Mouse (Mus musculus): ENCODE results near the gene Arhgap17. TPM values are rescaled to one million over a fixed set of nuclear protein-coding genes. Genes with fewer than 3 reads are reported as not detected.

Gene Arhgap17
- polyA plus RNA-seq, 1 experiment from 2014 or later, result 27.0 TPM

DNA sequence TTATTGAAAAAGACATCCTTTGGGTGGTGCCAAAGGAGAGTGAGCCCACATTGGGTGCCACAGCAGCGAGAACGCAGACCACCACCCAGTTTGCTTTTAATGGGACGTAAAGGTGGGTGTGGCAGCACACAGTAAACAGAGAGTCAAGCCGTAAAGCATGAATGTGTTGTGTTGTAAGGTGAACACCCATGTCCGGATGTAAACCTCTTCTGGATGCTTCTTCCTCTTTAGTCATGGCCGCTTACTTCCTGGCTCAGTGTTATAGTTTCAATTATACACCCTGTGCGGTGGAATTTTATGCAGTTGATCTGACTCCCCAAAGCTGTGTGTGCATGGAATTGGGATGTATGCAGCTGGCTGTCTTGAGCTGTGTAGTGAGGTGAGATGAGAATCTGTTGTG lies 127.5 kb downstream of the Arhgap17 start:
- Histone ChIP-seq H3K4me1 (peaks cover 53% of the 10 kb centered on the region), H3K4me3 (no peak overlapping the region), H3K27ac (no peak overlapping the region), H3K9me3 (no peaks in the 10 kb centered on the region), H3K27me3 (ENCODE audit: insufficient read depth, poor library complexity, severe bottlenecking) (no peaks in the 10 kb centered on the region), H3K36me3 (no peaks in the 10 kb centered on the region)
- no peak for DNase-seq (ENCODE audit: low spot score)
- 91% methylated on average over 7 of the region's 7 CpGs for WGBS

DNA sequence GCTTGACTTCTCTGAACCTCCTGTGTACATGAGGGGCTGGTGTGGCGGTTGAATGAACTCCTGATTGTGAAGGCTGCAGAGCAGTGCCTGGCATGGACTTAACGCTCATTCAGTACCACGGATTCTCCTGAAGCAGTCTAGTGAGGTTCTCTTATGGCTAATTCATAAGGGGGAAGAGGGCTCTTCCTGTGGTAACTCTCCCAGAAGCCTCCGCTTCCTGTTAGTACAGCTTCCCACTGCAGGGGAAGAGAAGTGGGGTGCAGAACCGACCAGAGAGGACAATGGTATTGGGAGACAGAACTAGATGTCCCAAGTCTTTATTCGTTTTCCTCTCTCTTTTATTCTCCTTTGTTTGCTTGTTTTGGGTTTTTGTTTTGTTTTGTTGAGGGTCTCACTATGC lies 129.7 kb downstream of the Arhgap17 start:
- no peaks in the 10 kb centered on the region for H3K9me3 ChIP-seq
- peaks cover 39% of the 10 kb centered on the region for H3K4me1 ChIP-seq
- no peaks in the 10 kb centered on the region for H3K36me3 ChIP-seq
- no peak overlapping the region for H3K27ac ChIP-seq
- no peak overlapping the region for H3K4me3 ChIP-seq
- no peak for DNase-seq (ENCODE audit: low spot score)
- no peaks in the 10 kb centered on the region for H3K27me3 ChIP-seq (ENCODE audit: insufficient read depth, poor library complexity, severe bottlenecking)
- 68% methylated on average over 6 of the region's 6 CpGs for WGBS

DNA sequence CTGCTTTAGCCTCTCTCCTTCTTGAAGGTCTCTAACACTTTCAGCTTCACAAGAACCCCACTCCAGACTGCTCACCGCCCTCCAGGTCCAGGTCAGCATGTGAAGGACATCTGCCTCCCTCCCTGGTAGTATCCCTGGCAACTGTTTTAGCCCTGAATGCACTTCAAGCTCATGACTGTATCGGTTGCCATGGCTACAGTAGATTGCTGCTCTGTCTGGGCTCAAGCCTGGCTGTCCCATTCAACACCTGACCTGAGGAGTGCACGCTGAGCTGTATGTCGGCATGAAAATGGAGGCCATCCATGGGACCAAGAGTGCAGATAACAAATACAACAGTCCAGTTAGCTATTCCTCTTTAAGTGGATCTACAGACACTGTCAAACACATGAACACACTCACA lies 131.1 kb downstream of the Arhgap17 start:
- DNase-seq (ENCODE audit: low spot score), result no peak
- Histone ChIP-seq H3K27me3 (ENCODE audit: insufficient read depth, poor library complexity, severe bottlenecking) (no peaks in the 10 kb centered on the region), H3K4me3 (no peak overlapping the region), H3K27ac (no peak overlapping the region), H3K36me3 (no peaks in the 10 kb centered on the region), H3K4me1 (peaks cover 26% of the 10 kb centered on the region), H3K9me3 (no peaks in the 10 kb centered on the region)
- WGBS, result 54% methylated on average over 4 of the region's 4 CpGs

DNA sequence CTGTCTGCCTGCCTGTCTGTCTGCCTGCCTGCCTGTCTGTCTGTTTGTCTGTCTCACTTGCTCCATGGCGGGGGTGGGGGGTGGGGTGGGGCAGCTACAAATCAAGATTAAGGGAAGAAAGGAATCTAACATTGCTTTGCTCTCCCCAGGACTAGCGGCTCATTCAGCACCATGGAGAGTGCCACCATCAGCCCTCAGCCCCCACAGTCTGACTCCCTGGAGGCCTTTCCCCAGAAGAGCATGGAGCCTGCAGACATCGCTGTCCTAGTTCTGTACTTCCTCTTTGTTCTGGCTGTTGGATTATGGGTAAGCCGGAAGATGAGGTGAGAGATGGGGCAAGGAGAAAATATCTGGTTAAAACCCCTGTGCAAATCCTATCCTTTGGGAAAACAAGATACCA lies 134.3 kb downstream of the Arhgap17 start:
- 25% methylated on average over 4 of the region's 4 CpGs for WGBS
- Histone ChIP-seq H3K9me3 (no peaks in the 10 kb centered on the region), H3K4me3 (no peak overlapping the region), H3K27ac (no peak overlapping the region), H3K36me3 (no peaks in the 10 kb centered on the region), H3K27me3 (ENCODE audit: insufficient read depth, poor library complexity, severe bottlenecking) (no peaks in the 10 kb centered on the region), H3K4me1 (peaks cover 13% of the 10 kb centered on the region; the same call in 1 of the 2 replicates)
- no peak for DNase-seq (ENCODE audit: low spot score)

Other genes starting within 250 kb of the Arhgap17 start
- gene Tnrc6a, start 246.0 kb downstream of the Arhgap17 start, polyA plus RNA-seq (2016; fragmentation: Nextera tagmentation; extraction: Ambion mirVana), result 39.9 and 51.2 TPM in 2 replicates
- 0.28 and 0.50 TPM in 2 replicates for gene Slc5a11, start 155.1 kb downstream of the Arhgap17 start, polyA plus RNA-seq (2016; fragmentation: Nextera tagmentation; extraction: Ambion mirVana)
- gene Lcmt1, start 131 bp downstream of the Arhgap17 start, polyA plus RNA-seq (2016; fragmentation: Nextera tagmentation; extraction: Ambion mirVana), result 42.7 and 50.2 TPM in 2 replicates
- 1.4 and 1.7 TPM in 2 replicates for gene Aqp8, start 92.4 kb upstream of the Arhgap17 start, polyA plus RNA-seq (2016; fragmentation: Nextera tagmentation; extraction: Ambion mirVana)
- gene Zkscan2, start 130.5 kb upstream of the Arhgap17 start, polyA plus RNA-seq (2016; fragmentation: Nextera tagmentation; extraction: Ambion mirVana), result 1.9 and 2.9 TPM in 2 replicates